Mouse (Mus musculus) liver, postnatal 0 days (tissue): ENCODE data around the gene Arhgef18. TPM values are rescaled to one million over a fixed set of nuclear protein-coding genes. Genes with fewer than 3 reads are reported as not detected.
A peak's percentile ranks its signal among the peaks of the same experiment; 100 is the strongest.

ENCODE experiments used
- ATAC-seq: fragments of 200-750 bp; cut with Nextera tagmentation; 2 replicates; pipeline ENCODE4 v1.8.0; 2017; ENCODE audit warnings: mild to moderate bottlenecking, moderate library complexity
- DNase-seq: peaks from one replicate; pipeline ENCODE4 v3.0.0-alpha.2; 2016
- H3K27ac ChIP-seq: fragments of 300-500 bp; sonication (generic); 2 replicates; pipeline ENCODE4 v1.5.1; 2014; ENCODE audit warnings: antibody characterized with exemption, moderate library complexity, mild to moderate bottlenecking, low read depth
- H3K27me3 ChIP-seq: fragments of 300-500 bp; sonication (generic); 2 replicates; pipeline ENCODE4 v1.6.1; 2014; ENCODE audit warnings: low read length, control low read depth, mixed read lengths; ENCODE audit not compliant: insufficient read depth
- H3K36me3 ChIP-seq: fragments of 300-500 bp; sonication (generic); replicated peaks from 2 replicates; pipeline ENCODE4 v1.6.1; 2014; ENCODE audit warnings: mild to moderate bottlenecking, control low read depth, low read length, moderate library complexity, mixed read lengths; ENCODE audit not compliant: insufficient read depth
- H3K4me1 ChIP-seq: fragments of 300-500 bp; sonication (generic); 2 replicates; pipeline ENCODE4 v1.6.1; 2014; ENCODE audit warnings: antibody characterized with exemption, mild to moderate bottlenecking, control low read depth; ENCODE audit not compliant: insufficient read depth
- H3K4me2 ChIP-seq: fragments of 300-500 bp; sonication (generic); 2 replicates; pipeline ENCODE4 v1.6.1; 2014; ENCODE audit warnings: low read depth, mild to moderate bottlenecking, low read length, moderate library complexity, mixed read lengths
- H3K4me3 ChIP-seq: fragments of 300-500 bp; sonication (generic); 2 replicates; pipeline ENCODE4 v1.5.1; 2014; ENCODE audit warnings: low read depth, low read length
- H3K9ac ChIP-seq: fragments of 300-500 bp; sonication (generic); replicated peaks from 2 replicates; pipeline ENCODE4 v1.6.1; 2014; ENCODE audit warnings: mild to moderate bottlenecking, moderate library complexity
- H3K9me3 ChIP-seq: fragments of 300-500 bp; sonication (generic); 2 replicates; pipeline ENCODE4 v1.6.1; 2016; ENCODE audit warnings: mild to moderate bottlenecking, control low read depth, low read length, mixed read lengths
- CTCF ChIP-seq: sonication (generic); IDR thresholded peaks from 2 replicates; pipeline ENCODE4 v1.5.1; 2016; ENCODE audit warnings: antibody characterized with exemption, low read depth
- EP300 ChIP-seq: IDR thresholded peaks from 2 replicates; pipeline ENCODE4 v1.6.1; 2016; ENCODE audit warnings: antibody characterized with exemption, low read depth, mild to moderate bottlenecking
- WGBS: fragments of 180-500 bp; shearing (Covaris S2); extraction: QIAGEN DNeasy Blood & Tissue Kit; methylation state at CpG from one replicate; pipeline ENCODE4 v1.1.7; 2014; ENCODE audit not compliant: insufficient replicate concordance; 5-methylcytosine and 5-hydroxymethylcytosine counted together
- polyA plus RNA-seq: library from polyadenylated mRNA; unstranded; fragments of >200 nt; fragmentation: Nextera tagmentation; extraction: Ambion mirVana; gene quantifications from 2 replicates; pipeline ENCODE4 v1.2.1, GENCODE M21; 2015

The Arhgef18 gene
- polyA plus RNA-seq, 1 experiment from 2014 or later = 1.9 TPM

GRCm38 (mm10) chr8:3407417-3407816 lies 14.6 kb downstream of the Arhgef18 start:
- Histone ChIP-seq H3K9ac (no peak overlapping the region), H3K27me3 (no peaks in the 10 kb centered on the region), H3K4me1 (peaks cover 20% of the 10 kb centered on the region), H3K27ac (no peak overlapping the region), H3K4me3 (no peak overlapping the region), H3K9me3 (no peaks in the 10 kb centered on the region), H3K36me3 (peaks cover 6% of the 10 kb centered on the region; the same call in 1 of the 2 replicates), H3K4me2 (no peak overlapping the region)
- ATAC-seq (no peak), DNase-seq (no peak)
- TF ChIP-seq EP300 (peak; percentile 14; the same call in 1 of the 2 replicates), CTCF (no peak)
- WGBS = 66% methylated on average over 3 of the region's 3 CpGs

GRCm38 (mm10) chr8:3411085-3411484 lies 18.3 kb downstream of the Arhgef18 start:
- no peaks in the 10 kb centered on the region for H3K27me3 ChIP-seq
- H3K9ac ChIP-seq = no peak overlapping the region
- TF ChIP-seq CTCF = no peak
- TF ChIP-seq EP300 = peak; percentile 62; the same call in 1 of the 2 replicates
- no peaks in the 10 kb centered on the region for H3K9me3 ChIP-seq
- H3K27ac ChIP-seq = no peak overlapping the region
- DNase-seq (no peak), ATAC-seq (0 out of 2 replicates have a peak, but pooled peaks have one; percentile 11)
- H3K4me3 ChIP-seq = no peak overlapping the region
- peaks cover 40% of the 10 kb centered on the region for H3K4me1 ChIP-seq
- WGBS = 72% methylated on average over 2 of the region's 2 CpGs
- peaks cover 3% of the 10 kb centered on the region; the same call in 1 of the 2 replicates for H3K36me3 ChIP-seq
- H3K4me2 ChIP-seq = no peak overlapping the region

- peak; percentile 69 for ATAC-seq
- DNase-seq = no peak
- 45% methylated on average over 7 of the region's 7 CpGs for WGBS
- H3K36me3 ChIP-seq = no peaks in the 10 kb centered on the region; the same call in 1 of the 2 replicates
- H3K4me1 ChIP-seq = peaks cover 38% of the 10 kb centered on the region
- no peak overlapping the region for H3K9ac ChIP-seq
- TF ChIP-seq CTCF = no peak
- TF ChIP-seq EP300 = peak; percentile 77
- peak overlapping the region; percentile 66 for H3K27ac ChIP-seq
- H3K9me3 ChIP-seq = no peaks in the 10 kb centered on the region
- no peaks in the 10 kb centered on the region for H3K27me3 ChIP-seq
- no peak overlapping the region for H3K4me3 ChIP-seq
- no peak overlapping the region for H3K4me2 ChIP-seq
These were observed 19.1 kb downstream of the Arhgef18 start for GRCm38 (mm10) chr8:3411901-3412301.

GRCm38 (mm10) chr8:3412816-3413215 lies 20.0 kb downstream of the Arhgef18 start:
- 87% methylated on average over 1 of the region's 1 CpGs for WGBS
- peaks cover 40% of the 10 kb centered on the region for H3K4me1 ChIP-seq

GRCm38 (mm10) chr8:3414639-3415190 lies 21.9 kb downstream of the Arhgef18 start:
- Histone ChIP-seq H3K4me3 (no peak overlapping the region), H3K4me2 (no peak overlapping the region), H3K4me1 (peaks cover 45% of the 10 kb centered on the region), H3K36me3 (peaks cover 5% of the 10 kb centered on the region; the same call in 1 of the 2 replicates), H3K27me3 (no peaks in the 10 kb centered on the region), H3K27ac (0 out of 2 replicates have a peak overlapping the region, but pooled peaks have one; percentile 13), H3K9me3 (no peaks in the 10 kb centered on the region), H3K9ac (no peak overlapping the region)
- WGBS = 85% methylated on average over 6 of the region's 6 CpGs
- DNase-seq (no peak), ATAC-seq (no peak)
- TF ChIP-seq CTCF (no peak), EP300 (no peak)

More at GRCm38 (mm10) chr8:3412816-3413215, 20.0 kb downstream of the Arhgef18 start:
- Histone ChIP-seq H3K9me3 (no peaks in the 10 kb centered on the region), H3K4me3 (no peak overlapping the region), H3K4me2 (no peak overlapping the region), H3K36me3 (no peaks in the 10 kb centered on the region; the same call in 1 of the 2 replicates), H3K27ac (no peak overlapping the region), H3K9ac (no peak overlapping the region), H3K27me3 (no peaks in the 10 kb centered on the region)
- no peak for DNase-seq
- no peak for ATAC-seq
- TF ChIP-seq EP300 (no peak), CTCF (no peak)

- H3K4me3 ChIP-seq = no peak overlapping the region
- H3K4me2 ChIP-seq = no peak overlapping the region
- ATAC-seq (no peak), DNase-seq (no peak)
- H3K27me3 ChIP-seq = no peaks in the 10 kb centered on the region
- H3K4me1 ChIP-seq = peaks cover 45% of the 10 kb centered on the region
- H3K27ac ChIP-seq = peak overlapping the region; percentile 55
- no peaks in the 10 kb centered on the region for H3K9me3 ChIP-seq
- H3K36me3 ChIP-seq = peaks cover 9% of the 10 kb centered on the region; the same call in 1 of the 2 replicates
- no peak for TF ChIP-seq CTCF
- TF ChIP-seq EP300 = no peak
- H3K9ac ChIP-seq = no peak overlapping the region
- 71% methylated on average over 4 of the region's 4 CpGs for WGBS
These were observed 22.5 kb downstream of the Arhgef18 start for GRCm38 (mm10) chr8:3415259-3415658.
